In the genomic region with DNA sequence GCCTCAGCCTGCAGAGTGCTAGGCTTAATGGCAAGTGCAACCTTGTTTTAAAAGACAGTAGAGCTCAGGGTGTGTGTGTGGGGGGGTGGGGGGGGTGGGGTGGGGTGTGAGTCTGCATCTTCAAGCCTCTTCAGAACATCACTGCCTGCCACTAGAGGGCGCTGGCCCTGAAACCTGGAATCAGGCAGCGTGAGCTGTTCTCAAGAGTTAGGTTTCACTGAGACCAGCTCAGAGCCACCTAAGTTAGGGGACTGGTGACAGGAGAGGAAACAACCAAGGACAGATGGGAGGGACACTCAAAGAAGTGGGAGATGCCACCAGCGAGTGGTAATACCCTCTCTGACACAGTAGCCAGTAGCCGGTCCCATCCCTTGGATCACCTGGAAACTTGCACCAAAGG, we compare ENCODE assay signal across 9 mouse cellular contexts.
A peak's percentile ranks its signal among the peaks of the same experiment; 100 is the strongest.
DNase-seq lines count a peak whose midpoint lies in the region; ATAC-seq and TF ChIP-seq lines count a peak whose summit lies in the region.
"Had no signal": no experiment of that assay in that cellular context is flagged by ENCODE, and none has a peak within 500 bp of the region (broad histone marks: within the 10 kb centered on the region; RNA-seq: fewer than 3 reads in every experiment).

No protein-coding gene starts in this region.

- H3K36me3 ChIP-seq in lung, postnatal 0 days (ENCODE audit: insufficient read depth, low read length): no peaks in the 10 kb centered on the region
- H3K36me3 ChIP-seq: hindbrain, embryonic 15.5 days had no signal

- intact Hi-C loops in left cerebral cortex, adult 2 months (cut with DNase I): no loop called here

- H3K4me2 ChIP-seq in lung, postnatal 0 days (replicated peaks; ENCODE audit: low read depth, low read length): no peak overlapping the region
- H3K4me2 ChIP-seq: hindbrain, embryonic 15.5 days had no signal

- no peak overlapping the region for H3K9ac ChIP-seq in lung, postnatal 0 days (replicated peaks; ENCODE audit: low read depth)
- H3K9ac ChIP-seq: hindbrain, embryonic 15.5 days had no signal

- peak; percentile 59 for ATAC-seq in lung, postnatal 0 days

- DNase-seq in cerebellum, adult 9-10 months: peak; percentile 23
- no peak for DNase-seq in cerebellum, adult 11 months
- peak in 1 of 2 experiments; percentile 44 for DNase-seq in left cerebral cortex, adult 2 months (ENCODE audit: extremely low spot score in 1 of 2, low spot score in 2 of 2)
- no peak for DNase-seq in left cerebral cortex, adult 8-10 months (ENCODE audit: low spot score in 2 of 2)
- peak; percentile 39 for DNase-seq in c-Kit-positive CD71-positive TER-119-positive erythroid progenitor cells, embryonic 14.5 days (ENCODE audit: low spot score)
- peak; percentile 59 for DNase-seq in lung, postnatal 0 days (ENCODE audit: low spot score)
- DNase-seq in thymus, postnatal 25 days: peak; percentile 51
- no peak for DNase-seq in layer of hippocampus, adult 18-20 months (ENCODE audit: low spot score in 2 of 2)

- no peaks in the 10 kb centered on the region for H3K27me3 ChIP-seq in lung, postnatal 0 days (replicated peaks; ENCODE audit: insufficient read depth, low read length)
- H3K27me3 ChIP-seq: hindbrain, embryonic 15.5 days had no signal

- no peak for TF ChIP-seq EP300 in lung, postnatal 0 days (IDR thresholded peaks at IDR 0.05)

- no peak overlapping the region for H3K4me3 ChIP-seq in left cerebral cortex, adult 2 months
- H3K4me3 ChIP-seq in lung, postnatal 0 days (ENCODE audit: low read depth, low read length): no peak overlapping the region
- H3K4me3 ChIP-seq: hindbrain, embryonic 15.5 days had no signal

- 37% methylated on average over 4 of the region's 4 CpGs for WGBS in lung, postnatal 0 days

- no peaks in the 10 kb centered on the region for H3K9me3 ChIP-seq in lung, postnatal 0 days (ENCODE audit: low read length)
- H3K9me3 ChIP-seq: hindbrain, embryonic 15.5 days had no signal

- H3K27ac ChIP-seq in left cerebral cortex, adult 2 months: no peak overlapping the region
- H3K27ac ChIP-seq in lung, postnatal 0 days (ENCODE audit: low read length): peak overlapping the region; percentile 66; the same call in 1 of the 2 replicates
- H3K27ac ChIP-seq: hindbrain, embryonic 15.5 days had no signal

- TF ChIP-seq CTCF in left cerebral cortex, adult 2 months (IDR thresholded peaks at IDR 0.05): peak; percentile 42
- TF ChIP-seq CTCF in lung, postnatal 0 days (IDR thresholded peaks at IDR 0.05): peak; percentile 69

- H3K4me1 ChIP-seq in lung, postnatal 0 days (ENCODE audit: insufficient read depth, low read depth, low read length): no peaks in the 10 kb centered on the region
- H3K4me1 ChIP-seq: hindbrain, embryonic 15.5 days had no signal

Comparison
In these comparisons a context has a peak if more than half of its experiments do, and no peak if none do; other contexts are left out.
1. DNase-seq: peak in cerebellum, adult 9-10 months (single experiment), c-Kit-positive CD71-positive TER-119-positive erythroid progenitor cells, embryonic 14.5 days (single experiment), lung, postnatal 0 days (single experiment) and thymus, postnatal 25 days (single experiment); none in cerebellum, adult 11 months (single experiment), left cerebral cortex, adult 8-10 months (0 of 2) and layer of hippocampus, adult 18-20 months (0 of 2).